Mouse (Mus musculus) liver, embryonic 11.5 days (tissue): ENCODE results near the gene Zfp777. TPM values are rescaled to one million over a fixed set of nuclear protein-coding genes. Genes with fewer than 3 reads are reported as not detected.
A peak's percentile ranks its signal among the peaks of the same experiment; 100 is the strongest.

ENCODE experiments used
- ATAC-seq: fragments of 200-750 bp; cut with Nextera tagmentation; replicated peaks from 2 replicates; pipeline ENCODE4 v1.8.0; 2017; ENCODE audit warnings: moderate number of reproducible peaks, mild to moderate bottlenecking, moderate TSS enrichment, moderate library complexity; ENCODE audit not compliant: low FRiP score
- DNase-seq: peaks from one replicate; pipeline ENCODE4 v3.0.0-alpha.2; 2017; ENCODE audit warnings: low spot score
- H3K27ac ChIP-seq: fragments of 300-500 bp; sonication (generic); 2 replicates; pipeline ENCODE4 v1.5.1; 2014; ENCODE audit warnings: mild to moderate bottlenecking, low read depth, low read length, control low read depth
- H3K27me3 ChIP-seq: fragments of 300-500 bp; sonication (generic); replicated peaks from 2 replicates; pipeline ENCODE4 v1.6.1; 2014; ENCODE audit warnings: low read length, mixed read lengths; ENCODE audit not compliant: control insufficient read depth, insufficient read depth
- H3K36me3 ChIP-seq: fragments of 300-500 bp; sonication (generic); 2 replicates; pipeline ENCODE4 v1.6.1; 2014; ENCODE audit warnings: mild to moderate bottlenecking, low read length, moderate library complexity, mixed read lengths; ENCODE audit not compliant: control insufficient read depth, insufficient read depth
- H3K4me1 ChIP-seq: fragments of 300-500 bp; sonication (generic); replicated peaks from 2 replicates; pipeline ENCODE4 v1.6.1; 2014; ENCODE audit warnings: low read length, mixed read lengths; ENCODE audit not compliant: control insufficient read depth, insufficient read depth
- H3K4me2 ChIP-seq: fragments of 300-500 bp; sonication (generic); 2 replicates; pipeline ENCODE4 v1.6.1; 2014; ENCODE audit warnings: mild to moderate bottlenecking, control low read depth, moderate library complexity
- H3K4me3 ChIP-seq: fragments of 300-500 bp; sonication (generic); 2 replicates; pipeline ENCODE4 v1.5.1; 2014; ENCODE audit warnings: low read depth, low read length, control low read depth
- H3K9ac ChIP-seq: fragments of 300-500 bp; sonication (generic); 2 replicates; pipeline ENCODE4 v1.6.1; 2014; ENCODE audit warnings: low read depth, low read length, control low read depth
- H3K9me3 ChIP-seq: fragments of 300-500 bp; sonication (generic); 2 replicates; pipeline ENCODE4 v1.6.1; 2016; ENCODE audit warnings: low read length, inconsistent platforms, mixed read lengths; ENCODE audit not compliant: control insufficient read depth
- WGBS: fragments of 180-500 bp; shearing (Covaris S2); extraction: QIAGEN DNeasy Blood & Tissue Kit; methylation state at CpG from one replicate; pipeline ENCODE4 v1.1.7; 2014; 5-methylcytosine and 5-hydroxymethylcytosine counted together
- polyA plus RNA-seq: library from polyadenylated mRNA; unstranded; fragments of >200 nt; fragmentation: Nextera tagmentation; extraction: Ambion mirVana; gene quantifications from 2 replicates; pipeline ENCODE4 v1.2.1, GENCODE M21; 2014

Zfp777 gene
- polyA plus RNA-seq, 1 experiment from 2014 or later: 8.6 TPM

DNA sequence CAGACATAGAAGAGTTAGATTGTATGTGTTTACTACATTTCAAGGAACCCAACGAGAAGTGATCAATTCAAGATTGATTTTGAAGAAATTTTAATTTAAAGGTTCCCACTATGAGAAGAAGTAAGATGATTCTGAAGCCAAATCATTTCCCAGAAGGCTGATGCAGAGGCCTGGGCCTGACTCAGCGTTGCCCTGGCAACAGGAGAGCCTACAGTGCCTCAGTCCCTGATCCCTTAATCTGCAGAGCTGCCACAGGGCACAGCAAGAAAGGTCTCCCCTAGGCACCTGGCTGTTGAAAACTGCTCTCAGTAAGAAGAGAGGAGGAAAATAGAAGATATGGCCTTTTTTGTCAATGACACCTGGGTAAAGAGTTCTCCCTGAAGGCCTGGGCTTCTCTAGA lies 28.7 kb downstream of the Zfp777 start:
- Histone ChIP-seq H3K9me3 (peaks cover 2% of the 10 kb centered on the region; the same call in 1 of the 2 replicates), H3K27me3 (no peaks in the 10 kb centered on the region)

DNA sequence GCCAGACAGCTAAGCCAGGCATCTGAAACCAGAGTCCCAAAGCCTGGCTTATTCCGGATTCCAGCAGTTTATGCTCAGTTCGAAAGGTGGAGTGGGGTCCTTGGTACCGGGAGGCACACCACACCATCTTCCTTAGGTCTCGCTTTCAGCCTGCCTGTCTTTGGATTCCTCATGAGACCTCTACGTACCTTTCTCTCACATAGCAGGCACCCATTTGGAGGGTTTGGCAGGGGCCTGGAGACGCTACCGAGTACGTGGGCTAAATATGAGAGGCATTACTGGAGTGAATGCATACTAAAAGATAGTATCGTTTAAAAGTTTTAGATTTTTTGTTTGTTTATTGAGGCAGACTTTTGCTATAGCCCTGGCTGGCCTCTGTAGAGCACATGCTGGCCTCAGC lies 31.9 kb downstream of the Zfp777 start:
- 89% methylated on average over 9 of the region's 9 CpGs for WGBS
- peaks cover 6% of the 10 kb centered on the region for H3K4me1 ChIP-seq
- no peaks in the 10 kb centered on the region for H3K27me3 ChIP-seq
- ATAC-seq: no peak
- no peak for DNase-seq
- no peak overlapping the region for H3K27ac ChIP-seq
- H3K4me2 ChIP-seq: no peak overlapping the region
- H3K9ac ChIP-seq: no peak overlapping the region
- H3K9me3 ChIP-seq: no peaks in the 10 kb centered on the region
- H3K36me3 ChIP-seq: no peaks in the 10 kb centered on the region
- no peak overlapping the region for H3K4me3 ChIP-seq

More for the DNA sequence above, 28.7 kb downstream of the Zfp777 start:
- WGBS: 79% methylated on average over 2 of the region's 2 CpGs
- peaks cover 25% of the 10 kb centered on the region for H3K36me3 ChIP-seq
- H3K4me1 ChIP-seq: peaks cover 6% of the 10 kb centered on the region
- ATAC-seq: no peak
- H3K9ac ChIP-seq: no peak overlapping the region
- no peak overlapping the region for H3K27ac ChIP-seq
- no peak for DNase-seq
- no peak overlapping the region for H3K4me3 ChIP-seq
- no peak overlapping the region for H3K4me2 ChIP-seq

DNA sequence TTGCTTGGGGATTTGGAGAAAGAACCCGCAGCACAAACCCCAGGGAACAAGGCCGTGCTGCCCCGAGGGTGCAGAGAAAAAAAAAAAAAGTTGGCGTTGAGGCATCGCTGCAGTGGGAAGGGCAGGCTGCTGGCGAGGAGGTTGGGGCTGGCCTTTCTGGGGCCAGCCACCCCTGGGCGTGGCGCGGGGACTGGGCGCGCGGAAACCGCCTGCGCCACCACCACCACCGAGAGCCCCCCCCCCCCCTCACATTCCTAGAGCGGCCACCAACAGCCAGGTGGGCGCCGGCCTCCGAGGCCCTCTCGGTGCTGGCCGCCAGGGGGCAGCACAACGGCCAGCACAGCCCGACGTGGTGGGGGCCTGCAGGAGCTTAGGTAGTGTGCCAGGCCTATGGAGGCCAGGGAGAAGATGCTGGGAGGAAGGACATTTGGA lies 32.6 kb downstream of the Zfp777 start:
- peak overlapping the region; percentile 43 for H3K4me3 ChIP-seq
- peak overlapping the region; percentile 51 for H3K9ac ChIP-seq
- ATAC-seq (peak; percentile 90), DNase-seq (peak; percentile 74)
- H3K4me2 ChIP-seq: peak overlapping the region; percentile 71
- WGBS: under 1% methylated on average over 23 of the region's 24 CpGs
- H3K4me1 ChIP-seq: peaks cover 6% of the 10 kb centered on the region
- H3K27ac ChIP-seq: no peak overlapping the region
- no peaks in the 10 kb centered on the region for H3K36me3 ChIP-seq
- no peaks in the 10 kb centered on the region for H3K9me3 ChIP-seq
- no peaks in the 10 kb centered on the region for H3K27me3 ChIP-seq

- H3K9ac ChIP-seq: no peak overlapping the region
- WGBS: 75% methylated on average over 8 of the region's 8 CpGs
- H3K36me3 ChIP-seq: no peaks in the 10 kb centered on the region
- no peaks in the 10 kb centered on the region for H3K9me3 ChIP-seq
- no peak overlapping the region for H3K4me3 ChIP-seq
- H3K4me1 ChIP-seq: peaks cover 2% of the 10 kb centered on the region
- no peak overlapping the region for H3K4me2 ChIP-seq
- H3K27me3 ChIP-seq: no peaks in the 10 kb centered on the region
- DNase-seq (no peak), ATAC-seq (no peak)
- no peak overlapping the region for H3K27ac ChIP-seq
These were observed 38.0 kb downstream of the Zfp777 start for GRCm38 (mm10) chr6:48010727-48011126.

DNA sequence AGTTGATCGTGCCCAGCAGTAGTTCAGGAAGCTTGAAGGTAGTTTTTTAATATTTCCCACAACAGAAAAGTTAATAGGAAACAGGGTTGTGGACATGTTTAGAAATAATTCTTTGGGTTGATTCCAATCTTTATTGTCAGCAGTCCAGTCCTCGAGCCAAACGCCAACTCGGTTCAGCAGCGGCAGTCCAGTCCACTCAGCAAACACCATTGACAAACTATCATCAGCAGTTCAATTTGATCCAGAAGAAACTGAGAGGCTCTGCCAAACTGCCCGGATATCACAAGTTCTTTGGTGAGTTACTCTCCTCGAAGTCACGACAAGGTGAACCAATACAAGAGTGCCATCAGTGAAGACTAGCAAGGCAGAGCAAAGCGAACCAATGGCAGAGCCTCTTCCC lies 53.0 kb downstream of the Zfp777 start:
- Histone ChIP-seq H3K9ac (no peak overlapping the region), H3K27me3 (no peaks in the 10 kb centered on the region), H3K36me3 (no peaks in the 10 kb centered on the region), H3K4me1 (no peaks in the 10 kb centered on the region), H3K27ac (no peak overlapping the region), H3K9me3 (no peaks in the 10 kb centered on the region), H3K4me2 (no peak overlapping the region), H3K4me3 (no peak overlapping the region)
- DNase-seq (no peak), ATAC-seq (no peak)
- 86% methylated on average over 9 of the region's 9 CpGs for WGBS

DNA sequence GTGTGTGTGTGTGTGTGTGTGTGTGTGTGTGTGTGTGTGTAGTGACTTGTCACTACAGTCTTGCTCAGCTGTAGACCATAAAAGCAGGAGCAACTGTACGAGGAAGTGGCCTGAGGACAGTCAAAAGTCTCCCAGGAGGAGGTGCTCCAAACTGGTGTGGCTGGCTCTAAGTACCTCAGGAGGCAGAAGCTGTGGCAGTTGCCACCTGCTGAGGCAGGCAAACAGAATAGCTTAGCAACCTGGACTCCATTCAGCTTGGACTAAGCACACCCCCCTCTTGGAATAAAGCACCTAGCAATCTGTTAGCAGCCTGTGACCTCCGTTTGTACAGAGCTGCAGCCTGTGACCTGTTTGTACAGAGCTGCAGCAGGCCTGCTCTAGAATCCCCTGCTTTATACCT lies 64.8 kb downstream of the Zfp777 start:
- DNase-seq (no peak), ATAC-seq (no peak)
- no peak overlapping the region for H3K9ac ChIP-seq
- H3K36me3 ChIP-seq: no peaks in the 10 kb centered on the region
- H3K9me3 ChIP-seq: no peaks in the 10 kb centered on the region
- no peaks in the 10 kb centered on the region for H3K4me1 ChIP-seq
- H3K4me3 ChIP-seq: no peak overlapping the region
- 32% methylated on average over 2 of the region's 2 CpGs for WGBS
- H3K4me2 ChIP-seq: no peak overlapping the region
- H3K27me3 ChIP-seq: no peaks in the 10 kb centered on the region
- no peak overlapping the region for H3K27ac ChIP-seq

- no peaks in the 10 kb centered on the region for H3K9me3 ChIP-seq
- ATAC-seq: peak; percentile 97
- no peaks in the 10 kb centered on the region for H3K27me3 ChIP-seq
- no peak overlapping the region for H3K4me2 ChIP-seq
- H3K4me3 ChIP-seq: no peak overlapping the region
- DNase-seq: peak; percentile 82
- H3K9ac ChIP-seq: no peak overlapping the region
- WGBS: 9% methylated on average over 6 of the region's 6 CpGs
- H3K4me1 ChIP-seq: no peaks in the 10 kb centered on the region
- no peaks in the 10 kb centered on the region for H3K36me3 ChIP-seq
- H3K27ac ChIP-seq: no peak overlapping the region
These were observed 69.8 kb downstream of the Zfp777 start for GRCm38 (mm10) chr6:47978897-47979368.

- no peaks in the 10 kb centered on the region for H3K36me3 ChIP-seq
- no peaks in the 10 kb centered on the region for H3K9me3 ChIP-seq
- no peak overlapping the region for H3K27ac ChIP-seq
- 46% methylated on average over 1 of the region's 1 CpGs for WGBS
- no peaks in the 10 kb centered on the region for H3K27me3 ChIP-seq
- no peak overlapping the region for H3K9ac ChIP-seq
- no peak for ATAC-seq
- H3K4me1 ChIP-seq: no peaks in the 10 kb centered on the region
- H3K4me2 ChIP-seq: no peak overlapping the region
- H3K4me3 ChIP-seq: no peak overlapping the region
- no peak for DNase-seq
These were observed 74.1 kb downstream of the Zfp777 start for GRCm38 (mm10) chr6:47974599-47974998.
